Mouse (Mus musculus): ENCODE results near the gene Rmdn2.

DNA sequence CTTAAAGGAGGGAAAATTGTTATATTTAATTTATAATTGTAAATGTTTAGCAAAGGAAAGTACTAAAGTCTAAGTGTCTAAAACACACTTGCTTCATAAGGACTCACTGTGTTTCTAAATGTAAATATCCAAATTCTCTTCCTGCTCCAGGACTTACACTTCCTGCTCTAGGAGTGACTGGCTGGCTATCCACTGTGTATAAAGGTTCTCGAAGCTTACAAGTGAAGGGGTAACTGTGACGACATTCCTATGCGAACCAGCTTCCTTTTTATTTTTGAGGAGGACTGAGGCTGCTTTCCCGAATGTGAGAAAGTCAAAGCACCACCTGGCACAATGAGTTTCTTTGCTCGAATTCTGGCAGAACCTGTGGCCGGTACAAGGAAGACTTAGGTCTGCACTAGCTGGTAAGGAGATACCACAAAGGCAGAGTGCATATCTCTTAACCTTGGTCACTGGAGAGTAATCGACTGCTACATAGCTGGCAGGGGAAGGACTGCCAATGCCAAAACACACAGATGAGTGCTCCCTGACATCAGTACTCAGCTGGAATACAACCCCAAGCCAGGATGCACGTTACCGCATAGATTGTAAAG is 1.4 kb upstream of the Rmdn2 start:
- TF ChIP-seq CTCF (conservative IDR thresholded peaks at IDR 0.05; ENCODE audit: low read length) (no peak), NANOG (IDR thresholded peaks at IDR 0.05; ENCODE audit: borderline replicate concordance, low read length) (no peak)
